Mouse (Mus musculus) ES-Bruce4 (cell line): ENCODE measurements around the gene Washc3. TPM values are rescaled to one million over a fixed set of nuclear protein-coding genes. Genes with fewer than 3 reads are reported as not detected.

Experiments used
- H3K27ac ChIP-seq: 2 replicates; pipeline ENCODE4 v1.5.1; 2012; ENCODE audit warnings: low read length, inconsistent platforms; ENCODE audit not compliant: insufficient read depth
- H3K27me3 ChIP-seq: 2 replicates; pipeline ENCODE4 v1.6.1; 2012; ENCODE audit warnings: mild to moderate bottlenecking, low read length, inconsistent platforms; ENCODE audit not compliant: control insufficient read depth, poor library complexity, insufficient read depth, severe bottlenecking
- H3K36me3 ChIP-seq: 2 replicates; pipeline ENCODE4 v1.6.1; 2012; ENCODE audit warnings: inconsistent platforms, mild to moderate bottlenecking, low read length, moderate library complexity; ENCODE audit not compliant: control insufficient read depth, poor library complexity, insufficient read depth, severe bottlenecking
- H3K4me1 ChIP-seq: one replicate; pipeline ENCODE4 v1.8.1; 2011; ENCODE audit warnings: low read length; ENCODE audit not compliant: control insufficient read depth, insufficient read depth
- H3K4me3 ChIP-seq: 2 replicates; pipeline ENCODE4 v1.5.1; 2011; ENCODE audit warnings: low read depth, mild to moderate bottlenecking, low read length
- H3K9ac ChIP-seq: 2 replicates; pipeline ENCODE4 v1.6.1; 2012; ENCODE audit warnings: low read depth, mild to moderate bottlenecking, inconsistent platforms; ENCODE audit not compliant: poor library complexity, severe bottlenecking
- H3K9me3 ChIP-seq: replicated peaks from 2 replicates; pipeline ENCODE4 v1.6.1; 2012; ENCODE audit warnings: mild to moderate bottlenecking, low read length, inconsistent platforms; ENCODE audit not compliant: control insufficient read depth, poor library complexity, insufficient read depth, severe bottlenecking
- CTCF ChIP-seq: IDR thresholded peaks from one replicate; pipeline ENCODE4 v1.8.1; 2011; ENCODE audit warnings: low read depth, low read length
- EP300 ChIP-seq: IDR thresholded peaks from 2 replicates; pipeline ENCODE4 v1.6.1; 2011; ENCODE audit warnings: low read depth, low read length; ENCODE audit not compliant: insufficient read depth
- POLR2A ChIP-seq: IDR thresholded peaks from one replicate; pipeline ENCODE4 v1.8.1; 2011; ENCODE audit warnings: low read length; ENCODE audit not compliant: insufficient read depth
- polyA plus RNA-seq: library from polyadenylated mRNA; stranded (reverse); fragments of >200 nt; gene quantifications from 2 replicates; pipeline ENCODE4 v1.2.4, GENCODE M21; 2011; ENCODE audit warnings: low read depth; ENCODE audit not compliant: missing spikeins, insufficient read depth, insufficient read length

The Washc3 gene
- polyA plus RNA-seq = 57.9 and 60.8 TPM in 2 replicates

GRCm38 (mm10) chr10:88200951-88201638 is at the start of gene Washc3:
Gene Washc3 (plus strand): TSS chr10:88201093.
- H3K4me3 ChIP-seq = peak within 1 kb of the TSS; percentile 94
- peak; percentile 34 for TF ChIP-seq POLR2A
- no peak for TF ChIP-seq EP300
- 0 out of 2 replicates have a peak within 1 kb of the TSS, but pooled peaks have one; percentile 23 for H3K27ac ChIP-seq
- peaks cover 4% of the 10 kb centered on the region; the same call in 1 of the 2 replicates for H3K36me3 ChIP-seq
- H3K9me3 ChIP-seq = no peaks in the 10 kb centered on the region
- no peaks in the 10 kb centered on the region for H3K4me1 ChIP-seq
- no peaks in the 10 kb centered on the region for H3K27me3 ChIP-seq
- peak within 1 kb of the TSS; percentile 76 for H3K9ac ChIP-seq

GRCm38 (mm10) chr10:88151658-88152057 is 49.2 kb upstream of the Washc3 start:
- H3K27ac ChIP-seq = no peak overlapping the region
- H3K36me3 ChIP-seq = peaks cover 39% of the 10 kb centered on the region
- H3K27me3 ChIP-seq = no peaks in the 10 kb centered on the region
- no peaks in the 10 kb centered on the region for H3K9me3 ChIP-seq
- no peak overlapping the region for H3K4me3 ChIP-seq
- no peaks in the 10 kb centered on the region for H3K4me1 ChIP-seq
- no peak for TF ChIP-seq CTCF
- TF ChIP-seq POLR2A = no peak
- H3K9ac ChIP-seq = no peak overlapping the region

- Histone ChIP-seq H3K4me1 (no peaks in the 10 kb centered on the region), H3K4me3 (no peak overlapping the region), H3K27ac (no peak overlapping the region), H3K27me3 (no peaks in the 10 kb centered on the region), H3K9ac (no peak overlapping the region), H3K36me3 (peaks cover 13% of the 10 kb centered on the region), H3K9me3 (no peaks in the 10 kb centered on the region)
- TF ChIP-seq POLR2A = no peak
Measured at GRCm38 (mm10) chr10:88162096-88162495, 38.8 kb upstream of the Washc3 start.

GRCm38 (mm10) chr10:88162676-88163075 is 38.2 kb upstream of the Washc3 start:
- TF ChIP-seq CTCF = no peak
- no peak for TF ChIP-seq POLR2A
- 0 out of 2 replicates have a peak, but pooled peaks have one; percentile 12 for TF ChIP-seq EP300
- peaks cover 10% of the 10 kb centered on the region for H3K36me3 ChIP-seq

GRCm38 (mm10) chr10:88166158-88166557 is 34.7 kb upstream of the Washc3 start:
- Histone ChIP-seq H3K4me1 (no peaks in the 10 kb centered on the region), H3K27me3 (no peaks in the 10 kb centered on the region), H3K9me3 (no peaks in the 10 kb centered on the region), H3K27ac (no peak overlapping the region), H3K4me3 (no peak overlapping the region), H3K36me3 (peaks cover 5% of the 10 kb centered on the region), H3K9ac (no peak overlapping the region)
- TF ChIP-seq EP300 (no peak), POLR2A (no peak), CTCF (no peak)

More at GRCm38 (mm10) chr10:88162676-88163075, 38.2 kb upstream of the Washc3 start:
- no peak overlapping the region for H3K9ac ChIP-seq
- no peaks in the 10 kb centered on the region for H3K27me3 ChIP-seq
- H3K4me1 ChIP-seq = no peaks in the 10 kb centered on the region
- H3K9me3 ChIP-seq = no peaks in the 10 kb centered on the region
- H3K27ac ChIP-seq = 0 out of 2 replicates have a peak overlapping the region, but pooled peaks have one; percentile 47
- no peak overlapping the region for H3K4me3 ChIP-seq

- peaks cover 3% of the 10 kb centered on the region; the same call in 1 of the 2 replicates for H3K36me3 ChIP-seq
- no peak for TF ChIP-seq CTCF
- no peak for TF ChIP-seq EP300
- no peak for TF ChIP-seq POLR2A
Measured at GRCm38 (mm10) chr10:88167438-88168077, 33.3 kb upstream of the Washc3 start.

More at GRCm38 (mm10) chr10:88167438-88168077, 33.3 kb upstream of the Washc3 start:
- Histone ChIP-seq H3K9ac (no peak overlapping the region), H3K27me3 (no peaks in the 10 kb centered on the region), H3K4me3 (no peak overlapping the region), H3K9me3 (no peaks in the 10 kb centered on the region), H3K4me1 (no peaks in the 10 kb centered on the region), H3K27ac (no peak overlapping the region)
